Comparison of ENCODE assay signal across 7 mouse cellular contexts in genomic region chr5:115631505-115632357, GRCm38 (mm10). TPM values are rescaled to one million over a fixed set of nuclear protein-coding genes. Genes with fewer than 3 reads are reported as not detected.
DNase-seq lines count a peak whose midpoint lies in the region; ATAC-seq lines count a peak whose summit lies in the region.

Rab35 (plus strand) TSS chr5:115631908.

- H3K27ac ChIP-seq in intestine, embryonic 15.5 days = peak within 1 kb of the TSS; percentile 86
- H3K27ac ChIP-seq in midbrain, embryonic 10.5 days (replicated peaks) = peak within 1 kb of the TSS; percentile 92

- H3K36me3 ChIP-seq in intestine, embryonic 15.5 days = no peaks in the 10 kb centered on the region
- peaks cover 12% of the 10 kb centered on the region for H3K36me3 ChIP-seq in midbrain, embryonic 10.5 days

- H3K27me3 ChIP-seq in intestine, embryonic 15.5 days (replicated peaks) = no peaks in the 10 kb centered on the region
- no peaks in the 10 kb centered on the region for H3K27me3 ChIP-seq in midbrain, embryonic 10.5 days (ENCODE audit: low read depth, poor library complexity, severe bottlenecking)

- H3K4me1 ChIP-seq in intestine, embryonic 15.5 days (replicated peaks) = peaks cover 24% of the 10 kb centered on the region; the same call in 1 of the 2 replicates
- peaks cover 46% of the 10 kb centered on the region for H3K4me1 ChIP-seq in midbrain, embryonic 10.5 days

- peak within 1 kb of the TSS; percentile 86 for H3K4me3 ChIP-seq in intestine, embryonic 15.5 days (replicated peaks)
- peak within 1 kb of the TSS; percentile 87 for H3K4me3 ChIP-seq in midbrain, embryonic 10.5 days

- peak; percentile 92 for ATAC-seq in intestine, embryonic 15.5 days

- peak within 1 kb of the TSS; percentile 87 for H3K9ac ChIP-seq in intestine, embryonic 15.5 days

- H3K4me2 ChIP-seq in intestine, embryonic 15.5 days (replicated peaks) = peak within 1 kb of the TSS; percentile 79

- under 1% methylated on average over 68 of the region's 125 CpGs for WGBS in intestine, embryonic 15.5 days
- under 1% methylated on average over 101 of the region's 125 CpGs for WGBS in midbrain, embryonic 10.5 days

- intact Hi-C loops in gastrocnemius, postnatal 36 days (cut with DNase I) = no loop called here
- intact Hi-C loops in left cerebral cortex, postnatal 25 days (cut with DNase I) = loop anchor here (5.0 kb wide), 1 partner anchor 59 kb away; no protein-coding TSS in a partner anchor

- H3K9me3 ChIP-seq in intestine, embryonic 15.5 days = no peaks in the 10 kb centered on the region
- no peaks in the 10 kb centered on the region for H3K9me3 ChIP-seq in midbrain, embryonic 10.5 days (replicated peaks)

- DNase-seq in adrenal gland, adult 18-20 months (ENCODE audit: low spot score in 2 of 2) = peak; percentile 97 to 98
- DNase-seq in embryo, embryonic 11 days = peak; percentile 95
- DNase-seq in gastrocnemius, postnatal 36 days = peak; percentile 90 to 92
- peak; percentile 90 to 91 for DNase-seq in left cerebral cortex, postnatal 25 days (ENCODE audit: low spot score in 2 of 2)
- peak; percentile 93 for DNase-seq in midbrain, embryonic 10.5 days (ENCODE audit: low spot score)
- peak; percentile 92 for DNase-seq in right cerebral cortex, postnatal 4 days

RNA-seq across cellular contexts. Expression of gene Rab35, which starts in this region (rescaled TPM):
- 10 to 100 TPM; 60.6 to 64.4 TPM for total RNA-seq in adrenal gland, adult 18-20 months (2021)
- 10 to 100 TPM; 31.8 to 32.8 TPM for total RNA-seq in gastrocnemius, postnatal 36 days (2021)
- polyA plus RNA-seq in intestine, embryonic 15.5 days (2015; fragmentation: Nextera tagmentation; extraction: Ambion mirVana) = 16.3 and 16.5 TPM in 2 replicates
- 10 to 100 TPM; 86.0 to 96.7 TPM for total RNA-seq in left cerebral cortex, postnatal 25 days (2021)
- 11.8 and 13.3 TPM in 2 replicates for polyA plus RNA-seq in midbrain, embryonic 10.5 days (2016; fragmentation: Nextera tagmentation; extraction: Ambion mirVana)

Comparison
In these comparisons a context has a peak if more than half of its experiments do, and no peak if none do; other contexts are left out.
1. Peak in every context shown above with its lines: DNase-seq, ATAC-seq, H3K4me3 ChIP-seq and H3K27ac ChIP-seq.